Mouse (Mus musculus) midbrain, embryonic 14.5 days (tissue): ENCODE results near the gene Gan. TPM values are rescaled to one million over a fixed set of nuclear protein-coding genes. Genes with fewer than 3 reads are reported as not detected.

Experiments
- ATAC-seq: fragments of 200-750 bp; cut with Nextera tagmentation; 2 replicates; pipeline ENCODE4 v1.8.0; 2017; ENCODE audit warnings: moderate number of reproducible peaks, moderate library complexity; ENCODE audit not compliant: low FRiP score, low TSS enrichment
- DNase-seq: peaks from one replicate; pipeline ENCODE4 v3.0.0-alpha.2; 2015
- H3K27ac ChIP-seq: fragments of 300-500 bp; sonication (generic); replicated peaks from 2 replicates; pipeline ENCODE4 v1.5.1; 2014; ENCODE audit warnings: mild to moderate bottlenecking, low read depth, low read length, moderate library complexity
- H3K27me3 ChIP-seq: fragments of 300-500 bp; sonication (generic); 2 replicates; pipeline ENCODE4 v1.6.1; 2014; ENCODE audit warnings: low read length, control low read depth, mixed read lengths; ENCODE audit not compliant: control insufficient read depth, insufficient read depth
- H3K36me3 ChIP-seq: fragments of 300-500 bp; sonication (generic); 2 replicates; pipeline ENCODE4 v1.6.1; 2014; ENCODE audit warnings: low read length, control low read depth; ENCODE audit not compliant: control insufficient read depth, insufficient read depth
- H3K4me1 ChIP-seq: fragments of 300-500 bp; sonication (generic); 2 replicates; pipeline ENCODE4 v1.6.1; 2014; ENCODE audit warnings: mild to moderate bottlenecking, antibody characterized with exemption, low read length, control low read depth; ENCODE audit not compliant: control insufficient read depth, insufficient read depth
- H3K4me2 ChIP-seq: fragments of 300-500 bp; sonication (generic); 2 replicates; pipeline ENCODE4 v1.6.1; 2014; ENCODE audit warnings: mild to moderate bottlenecking, low read length, moderate library complexity
- H3K4me3 ChIP-seq: fragments of 300-500 bp; sonication (generic); replicated peaks from 2 replicates; pipeline ENCODE4 v1.5.1; 2014; ENCODE audit warnings: low read depth, low read length
- H3K9ac ChIP-seq: fragments of 300-500 bp; sonication (generic); replicated peaks from 2 replicates; pipeline ENCODE4 v1.6.1; 2014; ENCODE audit warnings: mild to moderate bottlenecking, low read length, moderate library complexity
- H3K9me3 ChIP-seq: fragments of 300-500 bp; sonication (generic); 2 replicates; pipeline ENCODE4 v1.6.1; 2016; ENCODE audit warnings: low read length, control low read depth, mixed read lengths; ENCODE audit not compliant: control insufficient read depth
- WGBS: fragments of 180-500 bp; shearing (Covaris S2); extraction: QIAGEN DNeasy Blood & Tissue Kit; methylation state at CpG from one replicate; pipeline ENCODE4 v1.1.7; 2014; 5-methylcytosine and 5-hydroxymethylcytosine counted together
- polyA plus RNA-seq: library from polyadenylated mRNA; unstranded; fragments of >200 nt; fragmentation: Nextera tagmentation; extraction: Ambion mirVana; gene quantifications from 2 replicates; pipeline ENCODE4 v1.2.1, GENCODE M21; 2014

Gene Gan
- polyA plus RNA-seq, 1 experiment from 2014 or later: 4.9 TPM

DNA sequence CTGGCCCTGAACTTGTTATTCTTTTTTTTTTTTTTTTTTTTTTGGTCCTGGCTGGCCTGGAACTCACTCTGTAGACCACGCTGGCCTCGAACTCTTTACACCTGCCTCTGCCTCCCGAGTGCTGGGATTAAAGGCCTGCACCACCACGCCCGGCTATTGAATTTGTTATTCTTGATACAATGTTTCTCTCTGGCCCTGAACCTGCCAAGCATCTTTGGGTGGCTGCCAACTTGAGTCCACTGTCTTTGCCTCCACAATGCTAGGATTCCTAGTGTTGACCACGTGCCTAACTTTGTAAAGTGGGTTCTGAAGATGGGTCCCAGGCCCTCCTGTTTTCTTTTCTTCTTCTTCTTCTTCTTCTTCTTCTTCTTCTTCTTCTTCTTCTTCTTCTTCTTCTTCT lies 64.5 kb downstream of the Gan start:
- WGBS: 72% methylated on average over 6 of the region's 6 CpGs

DNA sequence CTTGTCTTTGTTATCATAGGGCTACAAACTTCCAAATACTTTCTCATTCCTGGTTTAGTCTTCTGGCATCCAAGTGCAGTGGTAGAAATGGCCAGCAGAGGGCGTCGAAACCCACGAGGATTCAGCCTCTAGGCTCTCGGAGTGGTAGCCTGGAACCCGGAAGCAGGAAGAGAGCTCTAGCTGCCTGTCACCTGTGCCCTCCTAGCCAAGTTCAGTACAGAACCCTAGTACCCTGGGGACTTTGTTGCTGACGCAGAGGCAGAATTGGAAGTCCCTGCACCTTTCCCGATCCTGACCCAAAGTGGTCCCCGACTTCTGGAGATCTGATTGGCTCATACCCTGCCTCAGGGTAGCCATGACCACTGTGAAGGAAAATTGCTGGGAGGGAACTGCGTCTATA lies 66.7 kb downstream of the Gan start:
- 0 out of 2 replicates have a peak overlapping the region, but pooled peaks have one; percentile 12 for H3K9ac ChIP-seq
- H3K4me2 ChIP-seq: peak overlapping the region; percentile 48
- peak overlapping the region; percentile 21; the same call in 1 of the 2 replicates for H3K4me3 ChIP-seq
- no peaks in the 10 kb centered on the region for H3K4me1 ChIP-seq
- DNase-seq (peak; percentile 94), ATAC-seq (peak; percentile 50; the same call in 1 of the 2 replicates)
- H3K9me3 ChIP-seq: no peaks in the 10 kb centered on the region
- H3K27me3 ChIP-seq: no peaks in the 10 kb centered on the region
- 14% methylated on average over 9 of the region's 9 CpGs for WGBS
- H3K27ac ChIP-seq: no peak overlapping the region
- no peaks in the 10 kb centered on the region for H3K36me3 ChIP-seq

More for the DNA sequence above, 64.5 kb downstream of the Gan start:
- H3K27ac ChIP-seq: no peak overlapping the region
- H3K9me3 ChIP-seq: no peaks in the 10 kb centered on the region
- ATAC-seq: no peak
- no peaks in the 10 kb centered on the region for H3K27me3 ChIP-seq
- no peaks in the 10 kb centered on the region for H3K4me1 ChIP-seq
- DNase-seq: no peak
- no peaks in the 10 kb centered on the region for H3K36me3 ChIP-seq
- no peak overlapping the region for H3K4me2 ChIP-seq
- H3K4me3 ChIP-seq: no peak overlapping the region
- H3K9ac ChIP-seq: no peak overlapping the region

- no peak for ATAC-seq
- WGBS: 91% methylated on average over 12 of the region's 12 CpGs
Observed at GRCm38 (mm10) chr8:117226306-117226705, 68.4 kb downstream of the Gan start.

GRCm38 (mm10) chr8:117227339-117227738 lies 69.4 kb downstream of the Gan start:
- Histone ChIP-seq H3K4me2 (no peak overlapping the region), H3K9me3 (no peaks in the 10 kb centered on the region), H3K4me3 (no peak overlapping the region), H3K27ac (no peak overlapping the region), H3K27me3 (no peaks in the 10 kb centered on the region), H3K9ac (no peak overlapping the region), H3K36me3 (no peaks in the 10 kb centered on the region), H3K4me1 (no peaks in the 10 kb centered on the region)
- ATAC-seq: no peak
- DNase-seq: no peak
- 90% methylated on average over 2 of the region's 2 CpGs for WGBS

More at GRCm38 (mm10) chr8:117226306-117226705, 68.4 kb downstream of the Gan start:
- DNase-seq: no peak
- H3K27ac ChIP-seq: no peak overlapping the region
- H3K4me2 ChIP-seq: no peak overlapping the region
- H3K9ac ChIP-seq: no peak overlapping the region
- no peak overlapping the region for H3K4me3 ChIP-seq
- no peaks in the 10 kb centered on the region for H3K4me1 ChIP-seq
- H3K27me3 ChIP-seq: no peaks in the 10 kb centered on the region
- no peaks in the 10 kb centered on the region for H3K9me3 ChIP-seq
- no peaks in the 10 kb centered on the region for H3K36me3 ChIP-seq

GRCm38 (mm10) chr8:117233199-117233598 lies 75.3 kb downstream of the Gan start:
- Histone ChIP-seq H3K36me3 (no peaks in the 10 kb centered on the region), H3K27me3 (no peaks in the 10 kb centered on the region), H3K4me1 (no peaks in the 10 kb centered on the region), H3K9ac (no peak overlapping the region), H3K4me3 (no peak overlapping the region), H3K9me3 (no peaks in the 10 kb centered on the region), H3K4me2 (no peak overlapping the region), H3K27ac (no peak overlapping the region)
- 87% methylated on average over 7 of the region's 7 CpGs for WGBS
- DNase-seq (no peak), ATAC-seq (no peak)

- Histone ChIP-seq H3K9ac (no peak overlapping the region), H3K27ac (no peak overlapping the region), H3K4me1 (no peaks in the 10 kb centered on the region), H3K36me3 (no peaks in the 10 kb centered on the region), H3K9me3 (no peaks in the 10 kb centered on the region), H3K27me3 (no peaks in the 10 kb centered on the region), H3K4me3 (no peak overlapping the region), H3K4me2 (no peak overlapping the region)
- WGBS: 90% methylated on average over 4 of the region's 4 CpGs
- ATAC-seq (no peak), DNase-seq (no peak)
Observed at GRCm38 (mm10) chr8:117236531-117236930, 78.6 kb downstream of the Gan start.

GRCm38 (mm10) chr8:117240326-117240725 lies 82.4 kb downstream of the Gan start:
- H3K4me2 ChIP-seq: no peak overlapping the region
- H3K4me3 ChIP-seq: no peak overlapping the region
- WGBS: 93% methylated on average over 5 of the region's 5 CpGs
- H3K27me3 ChIP-seq: no peaks in the 10 kb centered on the region
- no peaks in the 10 kb centered on the region for H3K4me1 ChIP-seq
- DNase-seq (no peak), ATAC-seq (no peak)
- no peaks in the 10 kb centered on the region for H3K9me3 ChIP-seq
- H3K9ac ChIP-seq: no peak overlapping the region
- no peak overlapping the region for H3K27ac ChIP-seq
- no peaks in the 10 kb centered on the region for H3K36me3 ChIP-seq

DNA sequence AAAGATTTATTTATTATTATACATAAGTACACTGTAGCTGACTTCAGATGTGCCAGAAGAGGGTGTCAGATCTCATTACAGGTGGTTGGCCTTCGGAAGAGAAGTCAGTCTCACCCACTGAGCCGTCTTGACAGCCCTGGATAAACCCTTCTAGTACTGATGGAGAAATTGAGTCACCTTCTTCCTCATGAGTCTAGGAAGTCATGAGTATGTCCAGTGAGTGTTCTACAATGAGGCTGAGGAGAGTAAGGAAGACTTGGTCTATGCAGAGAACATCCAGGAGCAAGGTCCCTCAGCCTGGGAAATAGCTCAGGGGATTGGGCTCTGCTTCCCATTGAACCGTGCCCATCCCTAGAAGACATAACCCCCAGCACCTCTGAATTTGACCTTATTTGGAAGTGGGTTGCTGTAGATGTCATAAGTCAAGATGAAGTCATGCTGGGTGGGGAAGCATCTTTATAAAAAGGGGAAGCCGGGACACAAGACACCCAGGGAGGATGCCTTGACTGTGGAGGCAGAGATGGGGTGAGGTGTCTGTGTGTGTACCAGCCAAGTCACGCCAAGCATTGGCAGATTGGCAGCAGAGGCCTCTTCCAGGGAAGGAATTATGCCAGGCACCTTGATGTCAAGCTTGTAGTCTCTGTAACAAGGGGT lies 83.0 kb downstream of the Gan start:
- no peak for DNase-seq
- H3K4me3 ChIP-seq: no peak overlapping the region
- H3K27ac ChIP-seq: no peak overlapping the region
- no peak overlapping the region for H3K4me2 ChIP-seq
- no peaks in the 10 kb centered on the region for H3K9me3 ChIP-seq
- no peak overlapping the region for H3K9ac ChIP-seq
- H3K27me3 ChIP-seq: no peaks in the 10 kb centered on the region
- no peaks in the 10 kb centered on the region for H3K4me1 ChIP-seq
- WGBS: 82% methylated on average over 5 of the region's 5 CpGs
- no peak for ATAC-seq
- H3K36me3 ChIP-seq: no peaks in the 10 kb centered on the region

- no peak for ATAC-seq
Observed at GRCm38 (mm10) chr8:117241848-117242247, 83.9 kb downstream of the Gan start.

More at GRCm38 (mm10) chr8:117241848-117242247, 83.9 kb downstream of the Gan start:
- no peak overlapping the region for H3K4me2 ChIP-seq
- no peaks in the 10 kb centered on the region for H3K9me3 ChIP-seq
- H3K4me3 ChIP-seq: no peak overlapping the region
- no peaks in the 10 kb centered on the region for H3K4me1 ChIP-seq
- no peaks in the 10 kb centered on the region for H3K36me3 ChIP-seq
- no peak for DNase-seq
- H3K9ac ChIP-seq: no peak overlapping the region
- 14% methylated on average over 3 of the region's 3 CpGs for WGBS
- H3K27ac ChIP-seq: no peak overlapping the region
- H3K27me3 ChIP-seq: no peaks in the 10 kb centered on the region
